Mouse (Mus musculus): Measurements from ENCODE around the gene Tmem131l. TPM values are rescaled to one million over a fixed set of nuclear protein-coding genes. Genes with fewer than 3 reads are reported as not detected.

Tmem131l gene
- polyA plus RNA-seq, 1 experiment from 2014 or later: 28.0 TPM

- no peak for ATAC-seq (ENCODE audit: insufficient read depth)
- H3K9me3 ChIP-seq (replicated peaks): no peaks in the 10 kb centered on the region
- H3K36me3 ChIP-seq (replicated peaks): peaks cover 55% of the 10 kb centered on the region
- H3K27ac ChIP-seq (replicated peaks): 0 out of 2 replicates have a peak overlapping the region, but pooled peaks have one; percentile 43
- H3K27me3 ChIP-seq: no peaks in the 10 kb centered on the region
- peaks cover 42% of the 10 kb centered on the region for H3K4me1 ChIP-seq (replicated peaks)
- WGBS (ENCODE audit: insufficient replicate concordance): 79% methylated on average over 3 of the region's 3 CpGs
- H3K9ac ChIP-seq: no peak overlapping the region
- H3K4me3 ChIP-seq (replicated peaks): no peak overlapping the region
- H3K4me2 ChIP-seq: no peak overlapping the region
Observed at GRCm38 (mm10) chr3:84031216-84031615, 8.8 kb downstream of the Tmem131l start.

- Histone ChIP-seq H3K36me3 (replicated peaks) (peaks cover 70% of the 10 kb centered on the region), H3K4me1 (replicated peaks) (peaks cover 22% of the 10 kb centered on the region), H3K27ac (replicated peaks) (no peak overlapping the region), H3K4me2 (no peak overlapping the region), H3K27me3 (no peaks in the 10 kb centered on the region), H3K9ac (no peak overlapping the region), H3K4me3 (replicated peaks) (no peak overlapping the region), H3K9me3 (replicated peaks) (no peaks in the 10 kb centered on the region)
- 79% methylated on average over 4 of the region's 4 CpGs for WGBS (ENCODE audit: insufficient replicate concordance)
- ATAC-seq (ENCODE audit: insufficient read depth): no peak
Observed at GRCm38 (mm10) chr3:84028968-84029367, 11.0 kb downstream of the Tmem131l start.

GRCm38 (mm10) chr3:84027691-84028159 lies 12.2 kb downstream of the Tmem131l start:
- Histone ChIP-seq H3K27me3 (no peaks in the 10 kb centered on the region), H3K27ac (replicated peaks) (0 out of 2 replicates have a peak overlapping the region, but pooled peaks have one; percentile 14), H3K4me1 (replicated peaks) (peaks cover 19% of the 10 kb centered on the region), H3K4me3 (replicated peaks) (no peak overlapping the region), H3K36me3 (replicated peaks) (peaks cover 81% of the 10 kb centered on the region), H3K9me3 (replicated peaks) (no peaks in the 10 kb centered on the region), H3K4me2 (no peak overlapping the region), H3K9ac (no peak overlapping the region)
- 76% methylated on average over 8 of the region's 8 CpGs for WGBS (ENCODE audit: insufficient replicate concordance)
- ATAC-seq (ENCODE audit: insufficient read depth): no peak

GRCm38 (mm10) chr3:84024512-84025072 lies 15.4 kb downstream of the Tmem131l start:
- 84% methylated on average over 12 of the region's 12 CpGs for WGBS (ENCODE audit: insufficient replicate concordance)
- Histone ChIP-seq H3K36me3 (replicated peaks) (peaks cover 55% of the 10 kb centered on the region), H3K9me3 (replicated peaks) (no peaks in the 10 kb centered on the region), H3K9ac (no peak overlapping the region), H3K27me3 (no peaks in the 10 kb centered on the region), H3K4me3 (replicated peaks) (no peak overlapping the region), H3K4me2 (no peak overlapping the region), H3K4me1 (replicated peaks) (peaks cover 41% of the 10 kb centered on the region), H3K27ac (replicated peaks) (no peak overlapping the region)
- no peak for ATAC-seq (ENCODE audit: insufficient read depth)

- WGBS (ENCODE audit: insufficient replicate concordance): 69% methylated on average over 5 of the region's 5 CpGs
- Histone ChIP-seq H3K36me3 (replicated peaks) (peaks cover 47% of the 10 kb centered on the region), H3K4me2 (peak overlapping the region; percentile 26; the same call in 1 of the 2 replicates), H3K9ac (no peak overlapping the region), H3K27me3 (no peaks in the 10 kb centered on the region), H3K27ac (replicated peaks) (peak overlapping the region; percentile 68), H3K4me3 (replicated peaks) (no peak overlapping the region), H3K9me3 (replicated peaks) (no peaks in the 10 kb centered on the region), H3K4me1 (replicated peaks) (peaks cover 38% of the 10 kb centered on the region)
- ATAC-seq (ENCODE audit: insufficient read depth): peak; percentile 43; the same call in 1 of the 2 replicates
Observed at GRCm38 (mm10) chr3:84022723-84023122, 17.3 kb downstream of the Tmem131l start.

GRCm38 (mm10) chr3:84022201-84022584 lies 17.8 kb downstream of the Tmem131l start:
- Histone ChIP-seq H3K36me3 (replicated peaks) (peaks cover 45% of the 10 kb centered on the region), H3K27ac (replicated peaks) (peak overlapping the region; percentile 68), H3K4me3 (replicated peaks) (no peak overlapping the region), H3K27me3 (no peaks in the 10 kb centered on the region), H3K9me3 (replicated peaks) (no peaks in the 10 kb centered on the region), H3K4me1 (replicated peaks) (peaks cover 37% of the 10 kb centered on the region), H3K4me2 (peak overlapping the region; percentile 26; the same call in 1 of the 2 replicates), H3K9ac (no peak overlapping the region)
- ATAC-seq (ENCODE audit: insufficient read depth): peak; percentile 30
- WGBS (ENCODE audit: insufficient replicate concordance): 51% methylated on average over 6 of the region's 6 CpGs

GRCm38 (mm10) chr3:84021217-84022200 lies 18.5 kb downstream of the Tmem131l start:
- no peak overlapping the region for H3K9ac ChIP-seq
- H3K4me2 ChIP-seq: 0 out of 2 replicates have a peak overlapping the region, but pooled peaks have one; percentile 4
- 56% methylated on average over 8 of the region's 8 CpGs for WGBS (ENCODE audit: insufficient replicate concordance)

GRCm38 (mm10) chr3:84020528-84020927 lies 19.4 kb downstream of the Tmem131l start:
- H3K9me3 ChIP-seq (replicated peaks): no peaks in the 10 kb centered on the region
- no peak for ATAC-seq (ENCODE audit: insufficient read depth)
- H3K4me1 ChIP-seq (replicated peaks): peaks cover 40% of the 10 kb centered on the region
- H3K27me3 ChIP-seq: no peaks in the 10 kb centered on the region
- H3K4me2 ChIP-seq: no peak overlapping the region
- whole genome bisulfite sequencing (ENCODE audit: insufficient replicate concordance): 80% methylated on average over 3 of the region's 3 CpGs
- H3K4me3 ChIP-seq (replicated peaks): no peak overlapping the region
- no peak overlapping the region for H3K9ac ChIP-seq
- H3K36me3 ChIP-seq (replicated peaks): peaks cover 39% of the 10 kb centered on the region
- no peak overlapping the region for H3K27ac ChIP-seq (replicated peaks)

More at GRCm38 (mm10) chr3:84021217-84022200, 18.5 kb downstream of the Tmem131l start:
- H3K4me3 ChIP-seq (replicated peaks): no peak overlapping the region
- H3K4me1 ChIP-seq (replicated peaks): peaks cover 37% of the 10 kb centered on the region
- H3K9me3 ChIP-seq (replicated peaks): no peaks in the 10 kb centered on the region
- H3K27ac ChIP-seq (replicated peaks): peak overlapping the region; percentile 68
- peaks cover 45% of the 10 kb centered on the region for H3K36me3 ChIP-seq (replicated peaks)
- no peaks in the 10 kb centered on the region for H3K27me3 ChIP-seq
- peak; percentile 60 for ATAC-seq (ENCODE audit: insufficient read depth)

- Histone ChIP-seq H3K27me3 (no peaks in the 10 kb centered on the region), H3K4me3 (replicated peaks) (no peak overlapping the region), H3K27ac (replicated peaks) (no peak overlapping the region; the same call in 1 of the 2 replicates), H3K4me2 (no peak overlapping the region), H3K36me3 (replicated peaks) (peaks cover 44% of the 10 kb centered on the region), H3K4me1 (replicated peaks) (peaks cover 20% of the 10 kb centered on the region), H3K9me3 (replicated peaks) (no peaks in the 10 kb centered on the region), H3K9ac (no peak overlapping the region)
- WGBS (ENCODE audit: insufficient replicate concordance): 64% methylated on average over 4 of the region's 4 CpGs
- ATAC-seq (ENCODE audit: insufficient read depth): no peak
Observed at GRCm38 (mm10) chr3:84015484-84016016, 24.4 kb downstream of the Tmem131l start.

GRCm38 (mm10) chr3:84010995-84011663 lies 28.8 kb downstream of the Tmem131l start:
- Histone ChIP-seq H3K4me1 (replicated peaks) (peaks cover 56% of the 10 kb centered on the region), H3K9ac (no peak overlapping the region), H3K4me2 (no peak overlapping the region), H3K4me3 (replicated peaks) (no peak overlapping the region), H3K27ac (replicated peaks) (no peak overlapping the region), H3K9me3 (replicated peaks) (no peaks in the 10 kb centered on the region), H3K27me3 (no peaks in the 10 kb centered on the region), H3K36me3 (replicated peaks) (peaks cover 39% of the 10 kb centered on the region)
- WGBS (ENCODE audit: insufficient replicate concordance): 68% methylated on average over 5 of the region's 5 CpGs
- ATAC-seq (ENCODE audit: insufficient read depth): no peak
